Mouse (Mus musculus): ENCODE measurements at regions not wholly inside any gene's neighbourhood (a gene's known extent, or its start where the extent isn't known, plus 50 kb on each side); places are given as distances from the start of the nearest gene placed in this dataset.
"Not testable (repeated sequence)": the region's sequence is repeated elsewhere in the genome, so short reads cannot be mapped to it uniquely, and the experiment has no call there.

- not testable (repeated sequence) for DNase-seq
These were observed 81.3 kb downstream of the Ogfrl1 start for GRCm38 (mm10) chr1:23316288-23316687.

- DNase-seq, result not testable (repeated sequence)
These were observed 82.7 kb downstream of the Ogfrl1 start for GRCm38 (mm10) chr1:23314863-23315262.

GRCm38 (mm10) chr1:23292718-23293117 is 104.9 kb downstream of the Ogfrl1 start:
- DNase-seq, result no peak

- no peak for DNase-seq
These were observed 110.8 kb downstream of the Ogfrl1 start for GRCm38 (mm10) chr1:23286741-23287140.

GRCm38 (mm10) chr1:23282870-23283219 is 114.7 kb downstream of the Ogfrl1 start:
- no peak for DNase-seq

GRCm38 (mm10) chr1:23282215-23282869 is 115.2 kb downstream of the Ogfrl1 start:
- DNase-seq, result no peak

GRCm38 (mm10) chr1:23279827-23280226 is 117.7 kb downstream of the Ogfrl1 start:
- no peak for DNase-seq

GRCm38 (mm10) chr1:23272077-23272476 is 125.5 kb downstream of the Ogfrl1 start:
- no peak for DNase-seq

- no peak for DNase-seq
These were observed 126.4 kb downstream of the Ogfrl1 start for GRCm38 (mm10) chr1:23270910-23271822.

GRCm38 (mm10) chr1:23268062-23268461 is 129.5 kb downstream of the Ogfrl1 start:
- no peak for DNase-seq

- DNase-seq, result no peak
These were observed 131.9 kb downstream of the Ogfrl1 start for GRCm38 (mm10) chr1:23265556-23266232.

GRCm38 (mm10) chr1:23264251-23264650 is 133.3 kb downstream of the Ogfrl1 start:
- DNase-seq, result no peak

GRCm38 (mm10) chr1:23263798-23264197 is 133.8 kb downstream of the Ogfrl1 start:
- DNase-seq, result no peak

- DNase-seq, result no peak
These were observed 135.9 kb downstream of the Ogfrl1 start for GRCm38 (mm10) chr1:23261652-23262051.

- DNase-seq, result no peak
These were observed 140.2 kb downstream of the Ogfrl1 start for GRCm38 (mm10) chr1:23257306-23257895.

GRCm38 (mm10) chr1:23256630-23257001 is 141.0 kb downstream of the Ogfrl1 start:
- peak; percentile 84 for DNase-seq

GRCm38 (mm10) chr1:23255925-23256629 is 141.5 kb downstream of the Ogfrl1 start:
- DNase-seq, result peak; percentile 99

GRCm38 (mm10) chr1:23254235-23254634 is 143.3 kb downstream of the Ogfrl1 start:
- no peak for DNase-seq

- DNase-seq, result no peak
These were observed 129.5 kb upstream of the 4933415F23Rik start for GRCm38 (mm10) chr1:23231522-23231921.

- no peak for DNase-seq
These were observed 126.4 kb upstream of the 4933415F23Rik start for GRCm38 (mm10) chr1:23228478-23228877.

- no peak for DNase-seq
These were observed 112.6 kb upstream of the 4933415F23Rik start for GRCm38 (mm10) chr1:23214462-23215158.
